Mouse (Mus musculus) layer of hippocampus, adult 11-12 months (tissue): ENCODE measurements around the gene Ttc38.
A peak's percentile ranks its signal among the peaks of the same experiment; 100 is the strongest.

Source experiments
- DNase-seq: peaks from one replicate; pipeline ENCODE4 v3.0.0; 2022; ENCODE audit warnings: low spot score

Gene Ttc38

DNA sequence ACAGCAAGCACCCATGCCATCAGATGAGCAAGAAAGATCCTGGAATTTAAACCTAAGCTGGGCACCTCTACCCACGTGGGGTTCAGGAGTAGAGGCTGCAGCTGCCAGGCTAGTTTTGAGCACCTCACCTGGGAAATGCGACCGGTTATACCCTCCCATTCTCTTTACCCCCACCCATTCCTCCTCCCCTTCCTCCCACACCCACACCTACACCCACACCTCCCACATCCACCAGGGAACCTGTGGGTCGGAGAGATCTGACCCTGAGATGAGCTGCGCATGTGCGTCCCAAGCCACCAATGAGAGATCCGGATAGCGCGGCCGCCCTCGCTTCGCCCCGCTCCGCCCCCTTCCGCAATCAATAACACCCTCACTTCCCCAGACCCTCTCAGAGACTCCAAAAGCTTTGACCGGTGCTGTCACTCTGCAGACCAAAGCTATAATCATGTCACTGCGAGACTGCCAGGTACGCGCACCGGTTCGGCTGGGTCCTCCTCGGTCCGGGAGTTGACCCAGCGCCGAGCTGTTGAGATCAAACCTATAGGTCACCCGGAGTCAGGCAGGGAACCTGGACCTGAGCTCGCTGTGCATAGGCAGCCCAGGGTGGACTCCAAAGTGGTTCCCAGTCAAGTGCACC, at the start of gene Ttc38:
Gene Ttc38 (plus strand): TSS at position 353 of the 637 bp plus-strand sequence.
- peak; percentile 86 for DNase-seq

DNA sequence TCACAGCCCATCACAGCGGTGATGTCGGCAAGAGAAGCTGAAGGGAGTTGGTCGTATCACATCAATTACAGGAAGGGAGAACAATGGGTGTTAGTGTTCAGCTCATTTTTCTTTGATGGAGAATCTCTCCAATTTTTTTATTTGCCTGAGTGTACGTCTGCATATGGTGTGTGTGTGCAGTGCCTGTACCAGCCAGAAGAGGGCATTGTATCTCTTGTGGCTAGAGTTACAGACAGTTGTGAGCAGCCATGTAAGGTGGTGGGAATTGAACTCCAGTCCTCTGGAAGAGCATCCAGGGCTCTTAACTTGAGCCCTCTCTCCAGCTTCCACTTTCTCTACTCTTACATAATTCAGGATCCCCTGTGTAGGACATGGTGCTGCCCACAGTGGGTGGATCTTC, 49.0 kb upstream of the Ttc38 start:
- DNase-seq, result no peak

DNA sequence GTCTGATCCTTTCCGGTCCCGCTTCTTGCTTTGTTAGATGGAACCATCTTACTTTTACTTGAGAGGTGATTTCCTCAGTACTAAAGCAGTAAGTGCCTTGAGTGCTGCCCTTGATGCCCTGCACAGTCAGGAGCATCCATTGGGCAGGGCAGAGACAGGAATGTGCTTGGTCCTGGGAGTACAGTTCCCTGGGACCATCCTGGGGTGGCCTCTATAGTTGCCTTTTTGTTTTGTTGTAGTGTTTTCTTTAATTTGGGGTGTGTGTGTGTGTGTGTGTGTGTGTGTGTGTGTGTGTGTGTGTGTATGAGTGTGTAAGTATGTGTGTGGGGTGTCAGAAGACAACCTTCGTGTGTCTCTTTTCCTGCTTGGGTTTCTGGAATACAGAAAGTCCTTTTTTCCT, 47.8 kb upstream of the Ttc38 start:
- no peak for DNase-seq

DNA sequence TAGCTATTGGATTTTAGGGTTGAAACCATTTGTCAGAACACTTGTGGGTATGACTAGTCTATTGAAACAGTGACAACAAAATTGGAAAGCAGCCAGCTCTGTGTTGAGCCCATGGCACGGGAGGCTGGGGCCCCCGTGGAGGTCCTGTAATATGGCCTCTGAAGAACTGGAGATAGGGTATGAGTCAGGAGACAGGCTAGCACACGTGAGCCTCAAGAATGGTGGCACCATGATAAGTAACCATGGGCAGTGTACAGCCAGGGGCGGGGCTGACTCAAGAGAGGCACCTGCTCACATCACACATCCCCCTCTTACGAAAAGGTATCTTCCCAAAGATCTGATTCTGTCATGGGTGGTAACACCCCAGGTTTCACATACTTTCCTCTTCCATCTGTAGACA, 45.4 kb upstream of the Ttc38 start:
- DNase-seq, result no peak

DNA sequence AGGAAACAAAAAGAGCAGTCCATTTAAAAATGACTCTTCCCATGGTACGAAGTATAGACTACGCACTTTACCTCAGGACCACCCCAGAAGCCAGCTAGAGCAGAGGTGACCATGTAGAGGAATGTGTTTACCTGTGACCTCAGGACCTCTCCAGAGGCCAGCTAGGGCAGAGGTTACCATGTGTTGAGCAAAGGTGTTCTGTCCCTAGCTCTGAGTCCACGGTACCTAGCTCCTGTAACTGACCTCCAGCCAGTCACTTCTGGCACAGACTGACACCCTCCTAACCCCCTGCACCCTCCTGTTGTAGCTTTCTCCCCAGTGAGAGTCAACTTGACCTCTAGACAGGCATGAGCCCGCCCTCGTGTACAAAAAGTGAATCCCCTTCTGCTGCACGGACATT, 44.6 kb upstream of the Ttc38 start:
- DNase-seq, result no peak

DNA sequence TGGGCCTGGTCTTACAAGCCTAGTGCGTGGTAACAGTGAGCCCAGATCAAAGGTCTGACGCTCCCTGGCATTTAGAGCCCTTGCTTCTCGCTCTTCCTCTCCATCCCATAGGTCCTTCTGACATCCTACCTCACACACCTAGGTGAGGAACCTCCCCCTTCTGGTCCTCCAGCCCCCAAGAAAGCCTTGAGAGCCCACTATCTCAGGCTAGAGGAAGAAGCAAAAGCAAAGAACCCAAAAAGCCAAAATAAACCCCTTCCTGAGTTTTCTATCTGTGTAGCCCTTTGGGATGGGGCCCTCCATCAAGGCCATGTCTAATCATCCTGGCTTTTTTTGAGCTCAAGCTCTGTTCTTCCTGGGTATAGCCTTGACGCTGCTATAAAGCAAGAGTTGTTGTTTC, 44.1 kb upstream of the Ttc38 start:
- no peak for DNase-seq

DNA sequence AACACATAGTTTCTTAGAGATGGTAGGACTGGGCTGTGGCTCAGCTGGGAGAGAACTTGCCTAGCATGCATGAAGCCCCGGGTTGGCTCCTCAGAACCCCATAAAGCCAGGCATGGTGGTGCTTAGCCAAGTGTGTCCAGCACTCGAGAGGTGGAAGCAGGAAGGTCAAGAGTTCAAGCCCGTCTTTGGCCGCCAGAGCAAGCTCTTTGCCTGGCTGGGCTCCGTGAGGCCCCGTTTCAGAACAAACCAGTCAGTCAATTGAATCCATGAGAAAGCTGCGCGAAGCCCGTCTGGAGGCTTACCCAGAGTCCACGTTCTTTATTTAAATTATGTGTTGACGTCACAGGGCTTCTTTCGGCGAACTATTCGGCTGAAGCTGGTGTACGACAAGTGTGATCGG, 43.5 kb upstream of the Ttc38 start:
- no peak for DNase-seq

DNA sequence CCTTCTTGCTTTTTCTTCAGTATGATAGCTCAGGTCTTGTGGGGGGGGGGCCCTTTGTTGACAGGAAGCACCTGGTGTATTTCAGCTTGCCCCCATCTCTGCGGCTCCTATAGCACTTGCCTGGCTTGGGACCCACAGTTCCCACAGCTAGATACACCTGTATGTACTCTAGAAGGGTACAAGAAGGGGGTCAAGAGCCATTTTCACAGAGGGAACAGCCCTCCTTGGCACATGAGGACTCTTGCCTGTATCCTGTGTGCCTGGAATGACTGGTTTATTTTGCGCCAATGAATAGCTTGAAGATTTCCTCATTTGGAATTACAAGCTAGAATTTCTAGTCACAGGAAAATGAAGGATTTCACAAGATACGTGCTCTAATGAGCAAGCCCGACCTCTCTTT, 40.7 kb upstream of the Ttc38 start:
- DNase-seq, result no peak

DNA sequence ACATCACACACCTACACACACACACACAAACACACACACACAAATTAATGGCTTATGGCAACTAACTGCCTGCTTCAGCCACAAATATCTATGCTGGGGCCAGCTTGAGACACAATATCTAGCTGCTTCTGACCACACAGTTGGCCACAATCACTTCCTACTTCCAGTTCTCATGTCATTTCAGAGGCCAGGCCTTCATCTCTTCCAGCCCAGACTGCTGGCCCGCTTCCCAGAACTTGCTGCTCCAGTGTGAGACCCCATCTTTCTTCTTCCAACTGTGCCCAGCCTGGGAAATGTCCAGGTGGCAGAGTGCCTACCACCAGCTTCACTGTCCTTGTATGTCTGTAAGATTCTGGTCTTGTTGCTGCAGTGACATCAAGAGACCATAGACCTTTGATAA, 39.3 kb upstream of the Ttc38 start:
- DNase-seq, result peak; percentile 23

DNA sequence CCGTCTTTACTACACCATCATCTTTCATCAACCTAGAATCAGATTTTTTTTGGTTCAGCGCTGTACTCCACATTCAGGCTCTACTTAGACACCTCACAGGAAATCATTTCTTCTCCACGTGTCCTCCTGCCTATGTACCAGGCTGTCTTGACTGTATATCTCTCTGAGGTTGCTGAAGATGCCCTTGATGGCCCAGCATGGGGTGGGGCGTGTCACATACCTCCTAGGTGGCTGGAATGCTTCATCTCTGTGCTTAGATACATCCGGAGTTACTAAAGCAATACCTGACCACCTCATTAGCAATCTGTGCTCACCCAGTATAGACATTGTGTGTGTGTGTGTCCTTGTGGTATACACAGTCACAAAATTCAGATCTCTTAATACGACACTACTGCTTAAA, 36.6 kb upstream of the Ttc38 start:
- DNase-seq, result no peak

DNA sequence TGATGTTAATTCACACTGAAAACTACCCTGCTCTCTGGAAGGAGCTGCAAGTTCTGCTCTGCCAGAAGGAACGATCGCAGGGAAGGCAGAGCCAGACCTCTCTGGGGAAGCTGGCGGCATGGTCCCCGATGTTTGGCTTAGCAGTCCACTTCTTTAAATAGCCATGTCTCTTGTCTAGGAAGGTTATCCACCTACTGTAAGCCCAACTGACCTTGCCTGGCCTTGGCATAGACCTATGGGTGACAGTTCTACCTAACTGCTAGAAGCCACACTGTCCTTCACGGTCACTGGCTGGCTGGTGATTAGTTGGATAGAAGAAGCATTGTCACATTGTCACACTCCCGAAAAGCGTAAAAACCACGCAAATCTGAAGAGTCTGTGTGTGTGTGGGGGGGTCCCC, 33.4 kb upstream of the Ttc38 start:
- DNase-seq, result no peak

DNA sequence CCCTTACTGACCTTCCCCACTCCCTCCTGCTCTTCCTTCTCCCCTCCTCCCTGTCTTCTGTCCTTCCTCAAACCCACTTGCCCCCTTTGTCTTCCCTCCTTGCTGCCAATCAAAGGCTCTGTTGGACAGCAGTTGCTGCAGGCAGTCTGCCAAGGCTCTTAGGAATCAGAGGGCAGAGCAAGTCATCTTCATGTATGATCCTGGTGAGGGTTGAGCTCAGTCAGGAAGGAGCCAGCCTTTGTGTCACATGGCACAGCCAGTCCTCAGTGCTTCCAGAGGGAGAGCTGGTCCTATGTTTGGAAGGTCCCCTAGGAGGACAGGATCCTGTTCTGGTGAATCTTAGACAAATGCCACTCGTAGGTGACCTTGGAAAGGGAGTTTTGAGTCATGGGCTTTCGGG, 29.2 kb upstream of the Ttc38 start:
- no peak for DNase-seq

DNA sequence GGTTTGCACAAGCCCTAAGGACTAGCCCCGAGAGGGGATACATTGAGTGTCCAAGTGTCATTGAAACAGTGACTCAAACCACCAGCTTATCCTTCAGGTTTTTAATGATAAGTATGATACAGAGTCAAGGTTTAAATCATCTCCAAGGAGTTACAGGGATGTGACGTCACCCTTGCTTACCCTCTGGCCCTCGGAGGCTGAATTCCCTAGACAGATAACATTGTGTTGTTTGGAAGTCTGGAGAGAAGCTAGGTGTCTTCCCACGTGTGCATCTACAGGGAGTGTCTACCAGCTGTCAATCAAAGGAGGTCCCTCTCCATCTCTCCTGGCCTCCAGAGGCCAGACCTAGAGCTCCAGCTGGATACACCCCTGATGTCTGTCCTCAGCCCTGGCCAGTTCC, 25.2 kb upstream of the Ttc38 start:
- no peak for DNase-seq

DNA sequence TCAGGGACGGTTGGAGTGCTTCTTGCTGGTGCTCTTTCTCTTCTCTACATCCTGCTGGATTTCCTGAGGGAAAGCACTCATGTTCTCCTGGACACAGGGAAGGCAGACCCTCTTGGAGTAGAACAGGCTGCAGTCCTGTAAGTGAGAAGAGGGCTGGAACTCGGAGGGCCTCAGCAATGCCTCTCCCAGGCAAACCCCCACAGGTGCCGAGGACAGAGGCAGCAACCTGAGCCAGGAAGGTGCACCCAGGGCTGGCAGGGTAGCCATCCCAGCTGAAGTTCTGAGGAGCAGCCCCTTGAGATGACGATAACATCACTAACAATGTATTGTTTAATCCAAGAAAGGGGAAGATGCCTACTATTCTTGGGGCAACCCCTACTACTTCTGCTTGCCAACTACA, 24.7 kb upstream of the Ttc38 start:
- no peak for DNase-seq

DNA sequence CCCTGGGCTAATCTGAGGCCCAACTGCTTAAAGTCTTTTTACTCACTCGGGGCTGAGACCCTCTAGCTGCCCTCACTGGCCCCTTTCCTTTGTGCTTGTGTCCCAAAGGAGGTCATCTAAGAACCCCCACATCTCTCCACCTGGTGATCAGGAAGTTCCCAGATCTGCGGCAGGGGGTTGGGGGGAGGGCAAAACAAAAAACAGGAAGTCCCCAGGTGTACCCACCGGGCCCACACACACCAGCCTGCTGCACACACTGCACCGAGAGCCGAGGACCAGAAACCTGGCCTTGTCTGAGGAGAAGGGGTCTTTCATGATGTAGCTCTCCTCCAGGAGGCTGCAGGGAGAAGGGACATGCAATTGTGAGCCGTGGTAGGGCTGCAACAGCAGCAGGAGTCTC, 24.1 kb upstream of the Ttc38 start:
- no peak for DNase-seq

DNA sequence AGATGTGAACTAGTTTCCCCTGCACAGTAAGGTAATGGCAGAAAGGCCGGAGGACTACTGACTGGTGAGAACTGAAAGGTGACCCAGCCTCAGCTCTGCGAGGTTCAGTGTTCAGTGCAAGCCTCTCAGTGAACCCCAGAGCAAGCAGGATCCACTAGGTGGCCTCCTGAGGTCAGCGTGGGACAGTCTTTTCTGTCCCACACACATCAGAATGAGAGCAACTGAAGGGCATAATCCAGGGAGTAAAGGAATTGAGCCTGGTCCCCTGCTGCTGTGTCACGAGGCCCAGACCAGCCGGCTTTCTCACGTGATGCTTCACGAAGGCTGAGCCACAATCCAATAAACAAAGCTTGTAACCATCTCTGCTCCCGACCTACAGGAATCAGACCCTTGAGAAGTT, 23.7 kb upstream of the Ttc38 start:
- DNase-seq, result no peak

DNA sequence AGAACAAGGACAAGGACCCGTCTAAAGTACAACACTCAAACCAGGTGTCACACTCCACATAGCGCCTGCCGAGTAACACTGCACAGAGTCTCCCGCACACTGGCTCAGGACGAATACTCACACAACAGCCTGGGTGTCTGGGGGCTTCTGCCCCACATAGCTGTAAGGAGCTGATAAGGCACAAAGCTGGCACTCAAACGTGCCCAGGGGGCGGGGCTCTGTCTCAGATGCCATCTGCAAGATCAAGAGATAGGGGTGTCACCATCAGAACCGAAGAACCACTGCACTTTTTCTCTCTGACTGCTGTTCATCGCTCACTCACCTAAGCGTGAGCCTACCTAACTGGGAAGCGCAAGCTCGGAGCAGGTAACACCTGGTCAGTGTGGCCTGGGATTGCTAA, 23.0 kb upstream of the Ttc38 start:
- no peak for DNase-seq

DNA sequence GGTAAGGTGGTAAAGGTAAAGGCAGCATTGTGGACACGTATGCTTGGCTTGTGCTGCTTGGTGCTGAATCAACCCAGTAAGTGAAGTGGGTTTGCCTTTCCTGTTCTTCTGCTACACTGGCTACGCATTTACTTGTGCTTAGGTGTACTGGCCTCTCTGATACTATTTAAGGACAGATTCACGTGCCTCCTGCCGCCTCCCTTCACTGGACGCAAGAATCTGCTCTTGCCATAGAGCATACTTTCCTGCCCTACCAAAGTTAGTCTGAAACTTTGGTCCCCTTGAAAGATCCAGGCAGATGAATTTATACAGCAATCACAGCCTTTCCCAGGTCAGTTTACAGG, 21.7 kb upstream of the Ttc38 start:
- DNase-seq, result no peak

DNA sequence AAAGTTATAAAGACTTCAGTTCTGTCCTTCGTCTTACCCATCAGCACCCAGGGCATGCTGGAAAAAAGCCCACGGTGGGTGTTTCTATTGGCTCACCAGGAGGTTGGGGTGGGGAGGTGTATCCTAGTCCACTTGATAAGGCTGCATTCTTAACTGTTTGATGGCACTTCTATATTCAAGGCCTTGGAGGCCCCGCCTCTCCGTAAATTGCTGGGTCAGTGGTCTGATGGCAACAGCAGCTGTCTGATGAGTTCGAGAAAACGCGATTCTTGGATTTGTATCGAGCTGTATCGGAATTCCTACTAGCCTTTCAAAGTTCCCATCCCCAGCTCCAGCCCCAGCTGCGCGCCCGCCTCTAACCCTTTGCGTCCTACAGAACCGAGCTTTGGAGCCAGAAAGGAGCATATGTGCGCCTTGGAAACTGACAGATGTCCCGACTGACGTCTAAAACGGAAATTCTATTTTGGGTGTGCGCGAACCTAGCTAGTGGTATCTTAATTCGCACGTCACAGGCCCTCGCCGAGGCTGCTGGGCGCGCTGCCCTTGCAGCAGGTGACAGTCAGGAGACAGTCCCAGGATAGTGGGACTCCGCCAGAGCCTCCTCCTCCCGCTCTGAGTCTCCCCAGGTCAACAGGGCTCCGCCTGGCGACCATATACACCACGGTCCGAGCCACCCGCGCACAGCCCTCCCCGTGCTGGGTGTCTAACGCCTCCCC, 21.1 kb upstream of the Ttc38 start:
- DNase-seq, result peak; percentile 83

DNA sequence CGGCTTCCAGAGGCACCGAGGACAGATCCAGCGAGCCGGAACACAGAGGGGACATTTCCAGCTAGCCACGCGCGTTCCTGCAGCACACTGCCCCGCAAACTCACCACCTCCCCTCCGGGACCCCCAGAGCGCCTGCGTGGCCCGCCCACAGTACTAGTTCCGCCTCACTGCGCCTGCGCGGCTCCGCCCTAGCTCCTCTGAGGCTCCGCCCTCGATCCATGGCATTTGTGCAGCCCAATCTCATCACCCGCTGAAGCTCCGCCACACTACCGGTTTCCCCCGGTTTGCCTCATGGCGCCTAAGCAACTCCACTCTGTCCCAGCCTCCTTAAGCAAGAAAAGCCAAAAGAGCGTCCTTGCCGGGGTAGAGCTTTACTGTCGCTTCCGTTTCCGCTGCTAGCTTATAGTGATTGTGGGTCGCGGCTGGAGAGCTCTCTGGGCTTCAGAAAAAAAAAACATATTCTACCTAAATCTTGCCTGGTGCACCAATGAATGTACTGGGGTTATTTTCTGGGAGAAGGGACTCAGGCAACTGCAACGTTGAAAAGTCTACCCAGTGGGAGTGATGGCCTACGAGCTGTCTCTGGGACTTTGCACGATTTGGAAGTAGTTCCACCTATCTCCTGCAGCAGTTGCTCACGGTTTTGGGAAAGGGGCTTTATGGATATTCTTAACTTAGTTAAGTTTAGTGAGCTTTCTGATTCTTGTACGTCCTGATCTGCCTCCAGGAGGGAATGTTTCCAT, 20.4 kb upstream of the Ttc38 start, which contains the start of gene Cdpf1:
Gene Cdpf1 (minus strand): TSS at position 163 of the 743 bp plus-strand sequence.
- DNase-seq, result peak; percentile 99

DNA sequence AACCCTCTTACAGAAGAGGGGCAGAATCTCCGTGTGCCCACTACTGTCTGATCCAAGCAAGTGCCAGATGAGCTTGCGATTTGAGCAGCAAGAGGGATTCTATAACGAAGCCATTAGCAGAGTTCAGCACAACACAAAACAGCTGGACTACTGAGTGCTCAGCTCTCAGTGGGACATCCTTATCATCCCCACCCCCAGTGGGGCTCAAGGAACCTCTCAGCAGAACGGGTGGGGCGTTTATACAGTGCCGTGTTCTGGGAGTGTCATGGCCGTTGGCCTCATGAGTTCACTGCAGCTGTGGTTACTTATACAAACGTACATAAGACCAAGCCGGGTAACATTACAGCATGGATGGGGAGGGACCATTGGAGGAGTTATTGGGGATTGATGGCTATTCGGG, 18.7 kb upstream of the Ttc38 start:
- DNase-seq, result no peak

DNA sequence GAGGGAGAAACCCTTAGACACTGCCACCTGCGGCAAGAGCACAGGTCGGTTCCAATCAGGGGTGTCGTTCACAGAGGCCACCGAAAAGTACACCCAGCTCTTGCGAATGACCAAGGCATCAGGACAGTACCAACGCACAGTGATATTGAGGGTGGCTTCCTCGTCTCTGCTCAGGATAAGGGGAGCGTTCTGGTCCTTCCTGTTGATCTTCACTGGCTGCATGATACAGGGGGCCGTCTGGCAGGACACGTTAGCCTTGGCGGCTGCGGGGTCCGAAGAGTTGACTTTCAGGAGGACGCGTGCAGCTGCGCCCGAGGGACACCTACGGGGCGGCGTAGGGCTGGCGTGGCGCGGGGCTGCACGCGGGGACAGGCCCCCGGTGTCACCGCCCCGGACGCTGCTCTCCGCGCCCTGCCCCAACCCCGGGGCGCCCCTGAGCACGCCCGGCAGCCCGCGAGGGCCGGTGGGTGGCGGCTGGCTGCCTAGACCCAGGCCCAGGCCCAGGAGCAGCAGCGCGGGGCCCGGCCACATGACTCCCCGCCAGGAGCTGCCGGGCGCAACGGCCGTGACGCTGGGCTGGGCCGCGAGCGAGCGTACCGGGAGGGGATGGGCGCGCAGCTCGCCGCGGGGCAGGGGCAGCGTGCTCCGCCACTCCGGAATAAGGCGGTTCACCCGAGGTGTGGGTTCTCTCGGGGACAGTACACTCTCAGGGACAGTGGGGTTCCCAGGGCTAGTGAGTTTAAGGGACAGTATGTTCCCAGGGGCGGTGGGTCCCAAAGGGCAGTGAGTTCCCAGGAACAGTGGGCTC, 10.7 kb upstream of the Ttc38 start, which contains the start of gene Pkdrej:
Gene Pkdrej (minus strand): TSS at position 532 of the 808 bp plus-strand sequence.
- DNase-seq, result peak; percentile 15

DNA sequence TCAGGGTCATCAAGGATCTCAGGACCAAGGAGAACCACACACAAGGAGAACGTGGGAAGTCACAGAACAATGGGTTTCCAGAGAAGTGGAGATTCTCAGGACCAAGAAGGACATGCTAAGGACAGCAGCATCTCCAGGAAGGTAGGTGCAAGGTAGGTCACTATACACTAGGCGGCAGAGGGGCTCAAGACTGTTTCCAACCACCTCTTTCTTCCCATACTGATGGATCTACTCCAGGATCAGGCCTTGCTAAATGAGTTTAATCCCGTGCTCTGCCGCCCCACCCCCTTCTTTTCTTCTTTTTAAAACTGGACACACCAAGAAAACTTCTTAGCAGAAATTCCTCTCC, 10.1 kb upstream of the Ttc38 start:
- no peak for DNase-seq
